Mouse (Mus musculus) kidney, embryonic 14.5 days (tissue): ENCODE measurements at regions not wholly inside any gene's neighbourhood (a gene's known extent, or its start where the extent isn't known, plus 50 kb on each side); places are given as distances from the start of the nearest gene placed in this dataset.

Experiments used
- ATAC-seq: fragments of 200-750 bp; cut with Nextera tagmentation; 2 replicates; pipeline ENCODE4 v1.8.0; 2017; ENCODE audit warnings: moderate number of reproducible peaks, mild to moderate bottlenecking, moderate TSS enrichment, moderate library complexity; ENCODE audit not compliant: low FRiP score, low TSS enrichment
- H3K27ac ChIP-seq: fragments of 300-500 bp; sonication (generic); 2 replicates; pipeline ENCODE4 v1.5.1; 2014; ENCODE audit warnings: low read depth, mild to moderate bottlenecking, low read length, moderate library complexity, mixed read lengths
- H3K27me3 ChIP-seq: fragments of 300-500 bp; sonication (generic); 2 replicates; pipeline ENCODE4 v1.6.1; 2014; ENCODE audit warnings: mild to moderate bottlenecking, low read length; ENCODE audit not compliant: control insufficient read depth, insufficient read depth
- H3K36me3 ChIP-seq: fragments of 300-500 bp; sonication (generic); 2 replicates; pipeline ENCODE4 v1.6.1; 2014; ENCODE audit warnings: low read length, mixed read lengths; ENCODE audit not compliant: control insufficient read depth, insufficient read depth
- H3K4me1 ChIP-seq: fragments of 300-500 bp; sonication (generic); 2 replicates; pipeline ENCODE4 v1.6.1; 2014; ENCODE audit warnings: low read length, mixed read lengths; ENCODE audit not compliant: control insufficient read depth, insufficient read depth
- H3K4me2 ChIP-seq: fragments of 300-500 bp; sonication (generic); replicated peaks from 2 replicates; pipeline ENCODE4 v1.6.1; 2014; ENCODE audit warnings: low read depth, mild to moderate bottlenecking, low read length
- H3K4me3 ChIP-seq: fragments of 300-500 bp; sonication (generic); 2 replicates; pipeline ENCODE4 v1.5.1; 2014; ENCODE audit warnings: mild to moderate bottlenecking, low read length
- H3K9ac ChIP-seq: fragments of 300-500 bp; sonication (generic); 2 replicates; pipeline ENCODE4 v1.6.1; 2014; ENCODE audit warnings: low read depth, mild to moderate bottlenecking, low read length, moderate library complexity
- H3K9me3 ChIP-seq: fragments of 300-500 bp; sonication (generic); 2 replicates; pipeline ENCODE4 v1.6.1; 2016; ENCODE audit warnings: low read length; ENCODE audit not compliant: control insufficient read depth
- WGBS: fragments of 180-500 bp; shearing (Covaris S2); extraction: QIAGEN DNeasy Blood & Tissue Kit; methylation state at CpG from one replicate; pipeline ENCODE4 v1.1.7; 2014; 5-methylcytosine and 5-hydroxymethylcytosine counted together

- no peak for ATAC-seq
- no peak overlapping the region for H3K4me2 ChIP-seq
- H3K36me3 ChIP-seq = no peaks in the 10 kb centered on the region
- no peak overlapping the region for H3K27ac ChIP-seq
- H3K4me3 ChIP-seq = no peak overlapping the region
- no peaks in the 10 kb centered on the region for H3K9me3 ChIP-seq
- H3K9ac ChIP-seq = no peak overlapping the region
- WGBS = 57% methylated on average over 8 of the region's 8 CpGs
- no peaks in the 10 kb centered on the region for H3K4me1 ChIP-seq
- no peaks in the 10 kb centered on the region for H3K27me3 ChIP-seq
Measured at GRCm38 (mm10) chrX:12219474-12219873, 59.3 kb upstream of the Bcor start.

- Histone ChIP-seq H3K4me2 (no peak overlapping the region), H3K36me3 (no peaks in the 10 kb centered on the region), H3K4me3 (no peak overlapping the region), H3K27ac (no peak overlapping the region), H3K27me3 (no peaks in the 10 kb centered on the region), H3K9me3 (no peaks in the 10 kb centered on the region), H3K4me1 (no peaks in the 10 kb centered on the region), H3K9ac (no peak overlapping the region)
- 74% methylated on average over 4 of the region's 4 CpGs for WGBS
- no peak for ATAC-seq
Measured at GRCm38 (mm10) chrX:12224314-12224713, 64.2 kb upstream of the Bcor start.

GRCm38 (mm10) chrX:12225116-12225891 lies 65.1 kb upstream of the Bcor start:
- 10% methylated on average over 19 of the region's 19 CpGs for WGBS
- Histone ChIP-seq H3K4me1 (no peaks in the 10 kb centered on the region), H3K36me3 (no peaks in the 10 kb centered on the region), H3K27me3 (no peaks in the 10 kb centered on the region), H3K4me2 (peak overlapping the region; percentile 38), H3K4me3 (peak overlapping the region; percentile 14; the same call in 1 of the 2 replicates), H3K9ac (no peak overlapping the region), H3K27ac (no peak overlapping the region), H3K9me3 (no peaks in the 10 kb centered on the region)
- no peak for ATAC-seq

GRCm38 (mm10) chrX:12225892-12226206 lies 65.7 kb upstream of the Bcor start:
- Histone ChIP-seq H3K4me2 (peak overlapping the region; percentile 38; the same call in 1 of the 2 replicates), H3K4me3 (no peak overlapping the region), H3K27ac (no peak overlapping the region)

GRCm38 (mm10) chrX:12240505-12241011 lies 80.4 kb upstream of the Bcor start:
- 73% methylated on average over 4 of the region's 4 CpGs for WGBS
- no peak for ATAC-seq

More at GRCm38 (mm10) chrX:12225892-12226206, 65.7 kb upstream of the Bcor start:
- Histone ChIP-seq H3K4me1 (no peaks in the 10 kb centered on the region), H3K36me3 (no peaks in the 10 kb centered on the region), H3K27me3 (no peaks in the 10 kb centered on the region), H3K9ac (no peak overlapping the region), H3K9me3 (no peaks in the 10 kb centered on the region)
- no peak for ATAC-seq
- 25% methylated on average over 3 of the region's 3 CpGs for WGBS

GRCm38 (mm10) chrX:12241751-12242150 lies 81.6 kb upstream of the Bcor start:
- Histone ChIP-seq H3K36me3 (no peaks in the 10 kb centered on the region), H3K27ac (no peak overlapping the region), H3K27me3 (no peaks in the 10 kb centered on the region), H3K4me3 (no peak overlapping the region), H3K9me3 (no peaks in the 10 kb centered on the region), H3K4me2 (no peak overlapping the region), H3K4me1 (no peaks in the 10 kb centered on the region), H3K9ac (no peak overlapping the region)
- ATAC-seq = no peak
- WGBS = 55% methylated on average over 4 of the region's 4 CpGs

More at GRCm38 (mm10) chrX:12240505-12241011, 80.4 kb upstream of the Bcor start:
- Histone ChIP-seq H3K4me2 (no peak overlapping the region), H3K36me3 (no peaks in the 10 kb centered on the region), H3K27ac (no peak overlapping the region), H3K4me3 (no peak overlapping the region), H3K9me3 (no peaks in the 10 kb centered on the region), H3K9ac (no peak overlapping the region), H3K4me1 (no peaks in the 10 kb centered on the region), H3K27me3 (no peaks in the 10 kb centered on the region)

- no peaks in the 10 kb centered on the region; the same call in 1 of the 2 replicates for H3K27me3 ChIP-seq
- no peak overlapping the region for H3K9ac ChIP-seq
- H3K4me1 ChIP-seq = no peaks in the 10 kb centered on the region
- H3K36me3 ChIP-seq = no peaks in the 10 kb centered on the region
- ATAC-seq = no peak
- no peaks in the 10 kb centered on the region for H3K9me3 ChIP-seq
- no peak overlapping the region for H3K27ac ChIP-seq
- 48% methylated on average over 4 of the region's 4 CpGs for WGBS
- no peak overlapping the region for H3K4me2 ChIP-seq
- H3K4me3 ChIP-seq = no peak overlapping the region
Measured at GRCm38 (mm10) chrX:12249071-12249470, 88.9 kb upstream of the Bcor start.

- H3K27me3 ChIP-seq = no peaks in the 10 kb centered on the region; the same call in 1 of the 2 replicates
- no peak for ATAC-seq
- 89% methylated on average over 4 of the region's 4 CpGs for WGBS
- H3K27ac ChIP-seq = no peak overlapping the region
- no peak overlapping the region for H3K9ac ChIP-seq
- H3K9me3 ChIP-seq = no peaks in the 10 kb centered on the region
- H3K4me3 ChIP-seq = no peak overlapping the region
- no peaks in the 10 kb centered on the region for H3K4me1 ChIP-seq
- H3K4me2 ChIP-seq = no peak overlapping the region
- H3K36me3 ChIP-seq = no peaks in the 10 kb centered on the region
Measured at GRCm38 (mm10) chrX:12249911-12250310, 89.8 kb upstream of the Bcor start.

GRCm38 (mm10) chrX:12251853-12252679 lies 91.9 kb upstream of the Bcor start:
- Histone ChIP-seq H3K36me3 (no peaks in the 10 kb centered on the region), H3K4me2 (peak overlapping the region; percentile 51), H3K4me1 (no peaks in the 10 kb centered on the region), H3K27ac (no peak overlapping the region), H3K9me3 (no peaks in the 10 kb centered on the region), H3K4me3 (peak overlapping the region; percentile 31), H3K27me3 (no peaks in the 10 kb centered on the region; the same call in 1 of the 2 replicates), H3K9ac (no peak overlapping the region; the same call in 1 of the 2 replicates)
- ATAC-seq = peak; percentile 81
- WGBS = 21% methylated on average over 32 of the region's 32 CpGs
